Mouse (Mus musculus) 416B (cell line): Measurements from ENCODE around the gene Efcab11.

Experiments used
- DNase-seq: peaks from one replicate; pipeline ENCODE4 v3.0.0; 2011; ENCODE audit warnings: low read depth

Efcab11 gene

GRCm38 (mm10) chr12:99884269-99885261 lies at the start of gene Efcab11, which contains the start of gene Tdp1:
Gene Efcab11 (minus strand): TSS chr12:99884439.
Gene Tdp1 (plus strand): TSS chr12:99884517.
- DNase-seq: peak; percentile 92

- no peak for DNase-seq
Measured at GRCm38 (mm10) chr12:99933630-99934029, 49.4 kb upstream of the Efcab11 start.

GRCm38 (mm10) chr12:99932245-99932644 lies 48.0 kb upstream of the Efcab11 start:
- DNase-seq: no peak

- DNase-seq: no peak
Measured at GRCm38 (mm10) chr12:99929160-99929559, 44.9 kb upstream of the Efcab11 start.

- no peak for DNase-seq
Measured at GRCm38 (mm10) chr12:99928311-99928710, 44.1 kb upstream of the Efcab11 start.

- DNase-seq: no peak
Measured at GRCm38 (mm10) chr12:99923703-99924102, 39.5 kb upstream of the Efcab11 start.

GRCm38 (mm10) chr12:99923131-99923606 lies 38.9 kb upstream of the Efcab11 start:
- no peak for DNase-seq

- DNase-seq: peak; percentile 38
Measured at GRCm38 (mm10) chr12:99921045-99921444, 36.8 kb upstream of the Efcab11 start.

GRCm38 (mm10) chr12:99919636-99920035 lies 35.4 kb upstream of the Efcab11 start:
- DNase-seq: no peak

GRCm38 (mm10) chr12:99917800-99918427 lies 33.7 kb upstream of the Efcab11 start:
- no peak for DNase-seq

GRCm38 (mm10) chr12:99911466-99911865 lies 27.2 kb upstream of the Efcab11 start:
- DNase-seq: no peak

GRCm38 (mm10) chr12:99904537-99904936 lies 20.3 kb upstream of the Efcab11 start:
- no peak for DNase-seq

GRCm38 (mm10) chr12:99902867-99903370 lies 18.7 kb upstream of the Efcab11 start:
- DNase-seq: no peak

GRCm38 (mm10) chr12:99901973-99902866 lies 18.0 kb upstream of the Efcab11 start:
- no peak for DNase-seq

GRCm38 (mm10) chr12:99899991-99900390 lies 15.8 kb upstream of the Efcab11 start:
- peak; percentile 25 for DNase-seq

GRCm38 (mm10) chr12:99898248-99898870 lies 14.1 kb upstream of the Efcab11 start:
- no peak for DNase-seq

GRCm38 (mm10) chr12:99897846-99898245 lies 13.6 kb upstream of the Efcab11 start:
- DNase-seq: no peak

- DNase-seq: peak; percentile 70
Measured at GRCm38 (mm10) chr12:99885282-99885901, 1.2 kb upstream of the Efcab11 start.

- DNase-seq: no peak
Measured at GRCm38 (mm10) chr12:99883713-99884105, 530 bp downstream of the Efcab11 start.

GRCm38 (mm10) chr12:99883000-99883712 lies 1.1 kb downstream of the Efcab11 start:
- peak; percentile 97 for DNase-seq
